Mouse (Mus musculus) limb, embryonic 15.5 days (tissue): ENCODE data around the gene Sh3rf3. TPM values are rescaled to one million over a fixed set of nuclear protein-coding genes. Genes with fewer than 3 reads are reported as not detected.

Experiments used
- ATAC-seq: fragments of 200-750 bp; cut with Nextera tagmentation; 2 replicates; pipeline ENCODE4 v1.8.0; 2017; ENCODE audit warnings: low read depth, moderate TSS enrichment; ENCODE audit not compliant: insufficient number of reproducible peaks, low FRiP score, low TSS enrichment
- H3K27ac ChIP-seq: fragments of 300-500 bp; sonication (generic); 2 replicates; pipeline ENCODE4 v1.5.1; 2015; ENCODE audit warnings: moderate library complexity, mild to moderate bottlenecking, inconsistent platforms
- H3K27me3 ChIP-seq: fragments of 300-500 bp; sonication (generic); 2 replicates; pipeline ENCODE4 v1.6.1; 2015; ENCODE audit warnings: inconsistent platforms
- H3K36me3 ChIP-seq: fragments of 300-500 bp; sonication (generic); 2 replicates; pipeline ENCODE4 v1.6.1; 2015; ENCODE audit warnings: inconsistent platforms
- H3K4me1 ChIP-seq: fragments of 300-500 bp; sonication (generic); 2 replicates; pipeline ENCODE4 v1.6.1; 2015; ENCODE audit warnings: inconsistent platforms
- H3K4me2 ChIP-seq: fragments of 300-500 bp; sonication (generic); 2 replicates; pipeline ENCODE4 v1.6.1; 2015; ENCODE audit warnings: mild to moderate bottlenecking, inconsistent platforms
- H3K4me3 ChIP-seq: fragments of 300-500 bp; sonication (generic); 2 replicates; pipeline ENCODE4 v1.5.1; 2015; ENCODE audit warnings: mild to moderate bottlenecking, inconsistent platforms
- H3K9ac ChIP-seq: fragments of 300-500 bp; sonication (generic); 2 replicates; pipeline ENCODE4 v1.6.1; 2015; ENCODE audit warnings: inconsistent platforms
- H3K9me3 ChIP-seq: fragments of 300-500 bp; sonication (generic); 2 replicates; pipeline ENCODE4 v1.6.1; 2016; ENCODE audit warnings: inconsistent platforms
- WGBS: fragments of 180-500 bp; shearing (Covaris S2); methylation state at CpG from one replicate; pipeline ENCODE4 v1.1.7; 2015; 5-methylcytosine and 5-hydroxymethylcytosine counted together
- polyA plus RNA-seq: library from polyadenylated mRNA; unstranded; fragments of >200 nt; fragmentation: Nextera tagmentation; extraction: Ambion mirVana; gene quantifications from 2 replicates; pipeline ENCODE4 v1.2.1, GENCODE M21; 2015

Sh3rf3 gene
- polyA plus RNA-seq, 1 experiment from 2014 or later = 3.6 TPM

GRCm38 (mm10) chr10:58890671-58891439 lies 77.7 kb downstream of the Sh3rf3 start:
- Histone ChIP-seq H3K9ac (no peak overlapping the region), H3K27ac (no peak overlapping the region), H3K27me3 (no peaks in the 10 kb centered on the region), H3K4me3 (no peak overlapping the region), H3K36me3 (no peaks in the 10 kb centered on the region), H3K9me3 (no peaks in the 10 kb centered on the region), H3K4me1 (peaks cover 4% of the 10 kb centered on the region; the same call in 1 of the 2 replicates), H3K4me2 (no peak overlapping the region)
- 40% methylated on average over 16 of the region's 16 CpGs for WGBS
- no peak for ATAC-seq

GRCm38 (mm10) chr10:58895431-58895830 lies 82.3 kb downstream of the Sh3rf3 start:
- no peaks in the 10 kb centered on the region for H3K36me3 ChIP-seq
- H3K9me3 ChIP-seq = no peaks in the 10 kb centered on the region
- ATAC-seq = no peak
- 78% methylated on average over 5 of the region's 5 CpGs for WGBS
- peaks cover 4% of the 10 kb centered on the region; the same call in 1 of the 2 replicates for H3K4me1 ChIP-seq
- no peaks in the 10 kb centered on the region for H3K27me3 ChIP-seq
- no peak overlapping the region for H3K27ac ChIP-seq
- no peak overlapping the region for H3K4me2 ChIP-seq
- no peak overlapping the region for H3K4me3 ChIP-seq
- no peak overlapping the region for H3K9ac ChIP-seq

GRCm38 (mm10) chr10:58897009-58897543 lies 83.9 kb downstream of the Sh3rf3 start:
- 69% methylated on average over 3 of the region's 3 CpGs for WGBS
- Histone ChIP-seq H3K4me1 (no peaks in the 10 kb centered on the region), H3K36me3 (no peaks in the 10 kb centered on the region), H3K4me3 (no peak overlapping the region), H3K9me3 (no peaks in the 10 kb centered on the region), H3K4me2 (no peak overlapping the region), H3K27me3 (no peaks in the 10 kb centered on the region), H3K27ac (no peak overlapping the region), H3K9ac (no peak overlapping the region)
- ATAC-seq = no peak

- Histone ChIP-seq H3K4me1 (0 out of 2 replicates have a peak, but pooled peaks cover 4% of the 10 kb centered on the region), H3K36me3 (no peaks in the 10 kb centered on the region), H3K27ac (no peak overlapping the region), H3K4me2 (no peak overlapping the region), H3K9ac (no peak overlapping the region), H3K27me3 (no peaks in the 10 kb centered on the region), H3K4me3 (no peak overlapping the region), H3K9me3 (no peaks in the 10 kb centered on the region)
- ATAC-seq = no peak
- WGBS = 39% methylated on average over 6 of the region's 6 CpGs
Observed at GRCm38 (mm10) chr10:58905253-58905652, 92.1 kb downstream of the Sh3rf3 start.

- Histone ChIP-seq H3K27ac (no peak overlapping the region), H3K4me3 (no peak overlapping the region), H3K9me3 (no peaks in the 10 kb centered on the region), H3K9ac (no peak overlapping the region), H3K27me3 (no peaks in the 10 kb centered on the region), H3K4me2 (no peak overlapping the region), H3K4me1 (0 out of 2 replicates have a peak, but pooled peaks cover 4% of the 10 kb centered on the region), H3K36me3 (no peaks in the 10 kb centered on the region)
- ATAC-seq = no peak
- WGBS = 78% methylated on average over 5 of the region's 5 CpGs
Observed at GRCm38 (mm10) chr10:58907001-58907443, 93.9 kb downstream of the Sh3rf3 start.

GRCm38 (mm10) chr10:58908451-58908850 lies 95.3 kb downstream of the Sh3rf3 start:
- 0 out of 2 replicates have a peak, but pooled peaks cover 4% of the 10 kb centered on the region for H3K4me1 ChIP-seq
- H3K36me3 ChIP-seq = no peaks in the 10 kb centered on the region
- no peak overlapping the region for H3K4me3 ChIP-seq
- no peak for ATAC-seq
- H3K9ac ChIP-seq = no peak overlapping the region
- WGBS = 90% methylated on average over 8 of the region's 8 CpGs
- no peaks in the 10 kb centered on the region for H3K9me3 ChIP-seq
- H3K27me3 ChIP-seq = no peaks in the 10 kb centered on the region
- no peak overlapping the region for H3K27ac ChIP-seq
- no peak overlapping the region for H3K4me2 ChIP-seq

GRCm38 (mm10) chr10:58915301-58916245 lies 102.4 kb downstream of the Sh3rf3 start:
- H3K27me3 ChIP-seq = no peaks in the 10 kb centered on the region
- H3K4me1 ChIP-seq = no peaks in the 10 kb centered on the region
- H3K27ac ChIP-seq = no peak overlapping the region
- H3K4me2 ChIP-seq = no peak overlapping the region
- H3K4me3 ChIP-seq = no peak overlapping the region
- no peaks in the 10 kb centered on the region for H3K36me3 ChIP-seq
- 65% methylated on average over 8 of the region's 8 CpGs for WGBS
- no peaks in the 10 kb centered on the region for H3K9me3 ChIP-seq
- no peak for ATAC-seq
- H3K9ac ChIP-seq = no peak overlapping the region

GRCm38 (mm10) chr10:58921643-58922188 lies 108.6 kb downstream of the Sh3rf3 start:
- Histone ChIP-seq H3K4me3 (no peak overlapping the region), H3K4me1 (no peaks in the 10 kb centered on the region), H3K9me3 (no peaks in the 10 kb centered on the region), H3K9ac (no peak overlapping the region), H3K4me2 (no peak overlapping the region), H3K36me3 (no peaks in the 10 kb centered on the region), H3K27ac (no peak overlapping the region), H3K27me3 (no peaks in the 10 kb centered on the region)
- WGBS = 77% methylated on average over 8 of the region's 8 CpGs
- no peak for ATAC-seq

- H3K4me1 ChIP-seq = no peaks in the 10 kb centered on the region
- H3K9me3 ChIP-seq = no peaks in the 10 kb centered on the region
- no peak overlapping the region for H3K4me3 ChIP-seq
- no peak for ATAC-seq
- H3K36me3 ChIP-seq = no peaks in the 10 kb centered on the region
- H3K27ac ChIP-seq = no peak overlapping the region
- WGBS = 81% methylated on average over 6 of the region's 6 CpGs
- H3K27me3 ChIP-seq = no peaks in the 10 kb centered on the region
- H3K9ac ChIP-seq = no peak overlapping the region
- no peak overlapping the region for H3K4me2 ChIP-seq
Observed at GRCm38 (mm10) chr10:58922216-58922829, 109.2 kb downstream of the Sh3rf3 start.

- no peak overlapping the region for H3K4me3 ChIP-seq
- no peak for ATAC-seq
Observed at GRCm38 (mm10) chr10:58922993-58923392, 109.8 kb downstream of the Sh3rf3 start.

GRCm38 (mm10) chr10:58926578-58926977 lies 113.4 kb downstream of the Sh3rf3 start:
- H3K27ac ChIP-seq = no peak overlapping the region; the same call in 1 of the 2 replicates
- 59% methylated on average over 5 of the region's 5 CpGs for WGBS
- H3K9me3 ChIP-seq = no peaks in the 10 kb centered on the region
- H3K4me3 ChIP-seq = no peak overlapping the region
- no peak overlapping the region for H3K9ac ChIP-seq
- H3K4me1 ChIP-seq = 0 out of 2 replicates have a peak, but pooled peaks cover 3% of the 10 kb centered on the region
- H3K4me2 ChIP-seq = no peak overlapping the region
- no peak for ATAC-seq
- no peaks in the 10 kb centered on the region for H3K27me3 ChIP-seq
- no peaks in the 10 kb centered on the region for H3K36me3 ChIP-seq

More at GRCm38 (mm10) chr10:58922993-58923392, 109.8 kb downstream of the Sh3rf3 start:
- H3K9ac ChIP-seq = no peak overlapping the region
- no peaks in the 10 kb centered on the region for H3K36me3 ChIP-seq
- 78% methylated on average over 2 of the region's 2 CpGs for WGBS
- H3K27me3 ChIP-seq = no peaks in the 10 kb centered on the region
- H3K9me3 ChIP-seq = no peaks in the 10 kb centered on the region
- H3K27ac ChIP-seq = no peak overlapping the region
- no peak overlapping the region for H3K4me2 ChIP-seq
- no peaks in the 10 kb centered on the region for H3K4me1 ChIP-seq
